Mouse (Mus musculus) midbrain, embryonic 12.5 days (tissue): ENCODE data around the gene Wiz. TPM values are rescaled to one million over a fixed set of nuclear protein-coding genes. Genes with fewer than 3 reads are reported as not detected.

Source experiments
- ATAC-seq: fragments of 200-750 bp; cut with Nextera tagmentation; 2 replicates; pipeline ENCODE4 v1.8.0; 2017; ENCODE audit warnings: low read depth, moderate TSS enrichment, moderate library complexity; ENCODE audit not compliant: low FRiP score
- H3K27ac ChIP-seq: fragments of 300-500 bp; sonication (generic); replicated peaks from 2 replicates; pipeline ENCODE4 v1.5.1; 2016; ENCODE audit warnings: mild to moderate bottlenecking
- H3K27me3 ChIP-seq: fragments of 300-500 bp; sonication (generic); 2 replicates; pipeline ENCODE4 v1.6.1; 2016; ENCODE audit warnings: mild to moderate bottlenecking
- H3K36me3 ChIP-seq: fragments of 300-500 bp; sonication (generic); 2 replicates; pipeline ENCODE4 v1.6.1; 2016
- H3K4me1 ChIP-seq: fragments of 300-500 bp; sonication (generic); 2 replicates; pipeline ENCODE4 v1.6.1; 2016
- H3K4me2 ChIP-seq: fragments of 300-500 bp; sonication (generic); replicated peaks from 2 replicates; pipeline ENCODE4 v1.6.1; 2016; ENCODE audit warnings: mild to moderate bottlenecking, moderate library complexity
- H3K4me3 ChIP-seq: fragments of 300-500 bp; sonication (generic); 2 replicates; pipeline ENCODE4 v1.5.1; 2016; ENCODE audit warnings: mild to moderate bottlenecking
- H3K9ac ChIP-seq: fragments of 300-500 bp; sonication (generic); replicated peaks from 2 replicates; pipeline ENCODE4 v1.6.1; 2016; ENCODE audit warnings: mild to moderate bottlenecking, moderate library complexity
- H3K9me3 ChIP-seq: fragments of 300-500 bp; sonication (generic); 2 replicates; pipeline ENCODE4 v1.6.1; 2016; ENCODE audit warnings: mild to moderate bottlenecking
- WGBS: fragments of 180-500 bp; shearing (Covaris S2); methylation state at CpG from one replicate; pipeline ENCODE4 v1.1.7; 2016; 5-methylcytosine and 5-hydroxymethylcytosine counted together
- polyA plus RNA-seq: library from polyadenylated mRNA; unstranded; fragments of >200 nt; fragmentation: Nextera tagmentation; extraction: Ambion mirVana; gene quantifications from 2 replicates; pipeline ENCODE4 v1.2.1, GENCODE M21; 2016

Gene Wiz
- polyA plus RNA-seq, 1 experiment from 2014 or later = 47.2 TPM

GRCm38 (mm10) chr17:32356766-32357760 lies 32.2 kb downstream of the Wiz start:
- H3K36me3 ChIP-seq = peaks cover 86% of the 10 kb centered on the region
- no peak overlapping the region for H3K9ac ChIP-seq
- no peaks in the 10 kb centered on the region for H3K27me3 ChIP-seq
- peaks cover 6% of the 10 kb centered on the region for H3K4me1 ChIP-seq
- no peak for ATAC-seq
- WGBS = 85% methylated on average over 24 of the region's 24 CpGs
- no peak overlapping the region for H3K27ac ChIP-seq
- no peaks in the 10 kb centered on the region for H3K9me3 ChIP-seq
- H3K4me3 ChIP-seq = no peak overlapping the region
- no peak overlapping the region for H3K4me2 ChIP-seq

GRCm38 (mm10) chr17:32356281-32356680 lies 33.0 kb downstream of the Wiz start:
- Histone ChIP-seq H3K9me3 (no peaks in the 10 kb centered on the region), H3K9ac (no peak overlapping the region), H3K36me3 (peaks cover 78% of the 10 kb centered on the region), H3K27ac (no peak overlapping the region), H3K27me3 (no peaks in the 10 kb centered on the region), H3K4me3 (no peak overlapping the region), H3K4me1 (peaks cover 3% of the 10 kb centered on the region), H3K4me2 (no peak overlapping the region)
- no peak for ATAC-seq
- WGBS = 83% methylated on average over 9 of the region's 9 CpGs

- no peak overlapping the region for H3K9ac ChIP-seq
- H3K4me1 ChIP-seq = peaks cover 8% of the 10 kb centered on the region
- no peak overlapping the region for H3K4me2 ChIP-seq
- H3K36me3 ChIP-seq = peaks cover 66% of the 10 kb centered on the region
- ATAC-seq = no peak
- no peak overlapping the region for H3K4me3 ChIP-seq
- WGBS = 88% methylated on average over 6 of the region's 6 CpGs
- H3K27ac ChIP-seq = no peak overlapping the region
- no peaks in the 10 kb centered on the region for H3K27me3 ChIP-seq
- H3K9me3 ChIP-seq = no peaks in the 10 kb centered on the region
Observed at GRCm38 (mm10) chr17:32355031-32355430, 34.2 kb downstream of the Wiz start.

- H3K9ac ChIP-seq = no peak overlapping the region
- H3K27me3 ChIP-seq = no peaks in the 10 kb centered on the region
- H3K4me3 ChIP-seq = no peak overlapping the region
- H3K4me2 ChIP-seq = no peak overlapping the region
- H3K9me3 ChIP-seq = no peaks in the 10 kb centered on the region
- peak overlapping the region; percentile 10 for H3K27ac ChIP-seq
- peaks cover 58% of the 10 kb centered on the region for H3K36me3 ChIP-seq
- no peak for ATAC-seq
- H3K4me1 ChIP-seq = peaks cover 14% of the 10 kb centered on the region
- 58% methylated on average over 5 of the region's 5 CpGs for WGBS
Observed at GRCm38 (mm10) chr17:32354211-32354610, 35.0 kb downstream of the Wiz start.

GRCm38 (mm10) chr17:32353696-32354095 lies 35.5 kb downstream of the Wiz start:
- Histone ChIP-seq H3K36me3 (peaks cover 52% of the 10 kb centered on the region), H3K4me1 (peaks cover 16% of the 10 kb centered on the region), H3K27me3 (no peaks in the 10 kb centered on the region), H3K27ac (peak overlapping the region; percentile 54), H3K4me2 (no peak overlapping the region), H3K9ac (no peak overlapping the region), H3K9me3 (no peaks in the 10 kb centered on the region), H3K4me3 (no peak overlapping the region)
- WGBS = 80% methylated on average over 4 of the region's 4 CpGs
- no peak for ATAC-seq

- Histone ChIP-seq H3K4me2 (no peak overlapping the region), H3K4me3 (no peak overlapping the region), H3K9me3 (no peaks in the 10 kb centered on the region), H3K27me3 (no peaks in the 10 kb centered on the region), H3K36me3 (peaks cover 33% of the 10 kb centered on the region), H3K27ac (no peak overlapping the region), H3K4me1 (peaks cover 23% of the 10 kb centered on the region), H3K9ac (no peak overlapping the region)
- ATAC-seq = no peak
Observed at GRCm38 (mm10) chr17:32351726-32352125, 37.5 kb downstream of the Wiz start.

DNA sequence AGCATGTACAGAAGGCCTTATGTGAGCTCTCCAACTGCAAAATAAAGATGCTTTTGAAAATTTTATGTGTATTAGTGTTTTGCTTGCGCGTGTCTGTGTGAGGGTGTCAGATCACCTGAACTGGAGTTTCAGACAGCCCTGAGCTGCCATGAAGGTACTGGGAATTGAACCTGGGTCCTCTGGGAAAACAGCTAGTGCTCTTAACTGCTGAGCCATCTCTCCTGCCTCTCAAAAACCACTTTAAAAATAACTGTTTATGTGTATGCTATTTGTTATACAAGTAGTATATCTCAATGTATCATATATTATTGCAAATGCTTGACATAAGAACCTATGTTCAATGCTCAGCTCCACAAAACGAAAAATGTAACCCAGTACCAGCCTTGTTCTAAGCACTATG lies 38.0 kb downstream of the Wiz start:
- WGBS = 74% methylated on average over 3 of the region's 3 CpGs
- Histone ChIP-seq H3K9me3 (no peaks in the 10 kb centered on the region), H3K9ac (peak overlapping the region; percentile 29; the same call in 1 of the 2 replicates), H3K27me3 (no peaks in the 10 kb centered on the region), H3K4me2 (peak overlapping the region; percentile 59; the same call in 1 of the 2 replicates), H3K4me3 (0 out of 2 replicates have a peak overlapping the region, but pooled peaks have one; percentile 79), H3K36me3 (peaks cover 28% of the 10 kb centered on the region), H3K4me1 (peaks cover 23% of the 10 kb centered on the region), H3K27ac (no peak overlapping the region)
- ATAC-seq = no peak

GRCm38 (mm10) chr17:32350382-32350983 lies 38.8 kb downstream of the Wiz start, which contains the start of gene Akap8l:
Akap8l (minus strand) TSS chr17:32350607.
- Histone ChIP-seq H3K27me3 (no peaks in the 10 kb centered on the region), H3K27ac (peak within 1 kb of the TSS; percentile 79), H3K4me1 (peaks cover 23% of the 10 kb centered on the region), H3K9ac (peak within 1 kb of the TSS; percentile 78), H3K4me3 (peak within 1 kb of the TSS; percentile 79), H3K4me2 (peak within 1 kb of the TSS; percentile 73), H3K9me3 (no peaks in the 10 kb centered on the region), H3K36me3 (peaks cover 20% of the 10 kb centered on the region)
- ATAC-seq = peak; percentile 97
- WGBS = under 1% methylated on average over 37 of the region's 37 CpGs

GRCm38 (mm10) chr17:32349851-32350381 lies 39.3 kb downstream of the Wiz start:
- H3K4me2 ChIP-seq = peak overlapping the region; percentile 73
- H3K36me3 ChIP-seq = peaks cover 15% of the 10 kb centered on the region
- WGBS = under 1% methylated on average over 24 of the region's 24 CpGs
- no peaks in the 10 kb centered on the region for H3K27me3 ChIP-seq
- peak overlapping the region; percentile 79 for H3K4me3 ChIP-seq
- no peak; the same call in 1 of the 2 replicates for ATAC-seq
- H3K4me1 ChIP-seq = peaks cover 23% of the 10 kb centered on the region
- H3K27ac ChIP-seq = peak overlapping the region; percentile 79
- H3K9me3 ChIP-seq = no peaks in the 10 kb centered on the region
- H3K9ac ChIP-seq = peak overlapping the region; percentile 78

GRCm38 (mm10) chr17:32349037-32349732 lies 40.1 kb downstream of the Wiz start:
- H3K4me3 ChIP-seq = peak overlapping the region; percentile 79
- H3K27ac ChIP-seq = no peak overlapping the region
- peaks cover 12% of the 10 kb centered on the region for H3K36me3 ChIP-seq
- no peak for ATAC-seq
- no peaks in the 10 kb centered on the region for H3K27me3 ChIP-seq
- H3K4me2 ChIP-seq = peak overlapping the region; percentile 73
- WGBS = 14% methylated on average over 4 of the region's 4 CpGs
- no peaks in the 10 kb centered on the region for H3K9me3 ChIP-seq
- peaks cover 21% of the 10 kb centered on the region for H3K4me1 ChIP-seq
- peak overlapping the region; percentile 78 for H3K9ac ChIP-seq

DNA sequence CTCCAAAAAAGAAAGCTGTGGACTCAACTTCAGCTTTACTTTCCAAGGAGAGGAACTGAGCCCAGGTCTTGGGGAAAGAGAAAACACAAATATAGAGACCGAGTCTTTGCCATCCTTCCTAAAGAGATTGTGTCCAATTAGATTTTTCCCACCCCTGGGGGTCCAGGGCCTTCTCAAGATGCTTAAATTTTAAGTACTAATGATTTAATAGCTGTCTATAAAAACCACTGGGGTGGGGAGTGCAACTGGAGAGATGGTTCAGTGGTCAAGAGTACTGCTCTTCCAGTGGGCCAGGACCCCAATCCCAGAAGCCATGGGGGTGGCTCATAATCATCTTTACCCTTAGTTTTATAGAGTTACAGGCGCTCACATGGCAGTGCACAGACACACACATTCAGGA lies 40.8 kb downstream of the Wiz start:
- ATAC-seq = no peak
- H3K27ac ChIP-seq = no peak overlapping the region
- H3K27me3 ChIP-seq = no peaks in the 10 kb centered on the region
- H3K4me1 ChIP-seq = peaks cover 20% of the 10 kb centered on the region
- H3K36me3 ChIP-seq = peaks cover 11% of the 10 kb centered on the region
- H3K4me2 ChIP-seq = no peak overlapping the region
- H3K4me3 ChIP-seq = no peak overlapping the region
- H3K9ac ChIP-seq = no peak overlapping the region
- H3K9me3 ChIP-seq = no peaks in the 10 kb centered on the region
- WGBS = 93% methylated on average over 2 of the region's 2 CpGs
